Mouse (Mus musculus) left cerebral cortex, postnatal 10 days (tissue): ENCODE data around the gene Spindoc. TPM values are rescaled to one million over a fixed set of nuclear protein-coding genes. Genes with fewer than 3 reads are reported as not detected.

Experiments used
- DNase-seq, 2 experiments: peaks; one replicate each; pipeline ENCODE4 v3.0.0; 2021 to 2022; ENCODE audit warnings: low spot score in 2 of 2, mixed read lengths in 1 of 2; ENCODE audit errors: extremely low spot score in 1 of 2
- intact Hi-C: fragments of 180-260 bp; cut with DNase I; formaldehyde crosslinking; loops from one replicate; pipeline ENCODE4 v1.15.1; 2025
- total RNA-seq, 2 experiments: library from RNA; stranded (reverse); gene quantifications; 2 replicates each; pipeline ENCODE4 v1.2.3; 2021

Gene Spindoc
- 10 to 100 TPM; 33.4 to 38.2 TPM for total RNA-seq

- intact Hi-C loops, result loop anchor here (1.0 kb wide), 1 partner anchor 35 kb away; no protein-coding TSS in a partner anchor
- DNase-seq, result peak; percentile 97 to 98
Measured at GRCm38 (mm10) chr19:7382903-7383865, at the start of gene Spindoc. Spindoc (minus strand) TSS chr19:7382994.

- DNase-seq, result no peak
- intact Hi-C loops, result no loop called here
Measured at GRCm38 (mm10) chr19:7425398-7425775, 42.6 kb upstream of the Spindoc start.

- intact Hi-C loops, result no loop called here
- peak in 1 of 2 experiments; percentile 25 for DNase-seq
Measured at GRCm38 (mm10) chr19:7424590-7425397, 42.0 kb upstream of the Spindoc start.

GRCm38 (mm10) chr19:7424131-7424530 lies 41.3 kb upstream of the Spindoc start:
- intact Hi-C loops, result no loop called here
- no peak for DNase-seq

DNA sequence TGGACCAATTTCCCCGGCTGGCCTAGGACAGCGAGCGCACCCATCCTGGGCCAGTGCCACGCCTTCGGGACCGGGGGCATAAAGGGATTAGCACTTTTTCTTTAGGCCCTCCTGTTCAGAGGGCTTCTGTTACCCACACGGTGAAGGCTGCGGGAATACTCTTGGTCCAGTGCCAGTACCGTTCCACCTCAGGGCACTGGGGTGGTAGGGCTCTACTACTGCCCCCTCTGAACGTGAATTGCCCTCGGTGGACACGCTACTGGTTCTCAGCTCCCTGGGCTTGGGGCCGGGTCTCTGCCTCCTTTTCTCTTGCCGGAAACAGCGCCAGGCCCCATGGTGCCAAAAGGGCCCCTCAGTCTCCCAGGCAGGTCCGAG lies 40.8 kb upstream of the Spindoc start:
- intact Hi-C loops, result no loop called here
- DNase-seq, result no peak

- intact Hi-C loops, result no loop called here
- DNase-seq, result peak; percentile 78 to 85
Measured at GRCm38 (mm10) chr19:7423028-7423655, 40.3 kb upstream of the Spindoc start.

- DNase-seq, result peak in 1 of 2 experiments; percentile 55
- intact Hi-C loops, result no loop called here
Measured at GRCm38 (mm10) chr19:7422656-7423027, 39.8 kb upstream of the Spindoc start.

- peak; percentile 35 to 81 for DNase-seq
- intact Hi-C loops, result no loop called here
Measured at GRCm38 (mm10) chr19:7421602-7422591, 39.1 kb upstream of the Spindoc start.

- peak in 1 of 2 experiments; percentile 41 for DNase-seq
- intact Hi-C loops, result no loop called here
Measured at GRCm38 (mm10) chr19:7420841-7421601, 38.2 kb upstream of the Spindoc start.

DNA sequence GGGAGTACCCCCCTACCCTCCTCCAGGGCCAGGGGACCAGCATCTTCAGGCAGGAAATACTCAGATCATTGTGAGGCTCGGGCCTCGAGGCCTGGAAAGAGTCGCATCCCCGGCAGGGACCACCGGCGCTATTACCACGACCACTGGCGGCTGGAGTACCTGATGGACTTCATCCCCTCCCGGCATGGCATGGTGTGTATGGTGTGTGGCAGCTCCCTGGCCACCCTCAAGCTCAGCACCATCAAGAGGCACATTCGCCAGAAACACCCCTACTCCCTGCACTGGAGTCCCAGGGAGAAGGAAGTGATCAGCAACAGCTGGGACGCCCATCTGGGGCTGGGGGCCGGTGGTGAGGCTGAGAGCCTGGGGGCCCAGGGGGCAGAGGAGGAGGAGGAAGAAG lies 37.3 kb upstream of the Spindoc start:
- DNase-seq, result peak in 1 of 2 experiments; percentile 42
- intact Hi-C loops, result no loop called here

GRCm38 (mm10) chr19:7419134-7419533 lies 36.3 kb upstream of the Spindoc start:
- intact Hi-C loops, result loop anchor here (5.0 to 10.0 kb wide), 3 partner anchors 154 to 354 kb away; partner anchors contain the start of genes Naa40 and Rcor2
- DNase-seq, result no peak

DNA sequence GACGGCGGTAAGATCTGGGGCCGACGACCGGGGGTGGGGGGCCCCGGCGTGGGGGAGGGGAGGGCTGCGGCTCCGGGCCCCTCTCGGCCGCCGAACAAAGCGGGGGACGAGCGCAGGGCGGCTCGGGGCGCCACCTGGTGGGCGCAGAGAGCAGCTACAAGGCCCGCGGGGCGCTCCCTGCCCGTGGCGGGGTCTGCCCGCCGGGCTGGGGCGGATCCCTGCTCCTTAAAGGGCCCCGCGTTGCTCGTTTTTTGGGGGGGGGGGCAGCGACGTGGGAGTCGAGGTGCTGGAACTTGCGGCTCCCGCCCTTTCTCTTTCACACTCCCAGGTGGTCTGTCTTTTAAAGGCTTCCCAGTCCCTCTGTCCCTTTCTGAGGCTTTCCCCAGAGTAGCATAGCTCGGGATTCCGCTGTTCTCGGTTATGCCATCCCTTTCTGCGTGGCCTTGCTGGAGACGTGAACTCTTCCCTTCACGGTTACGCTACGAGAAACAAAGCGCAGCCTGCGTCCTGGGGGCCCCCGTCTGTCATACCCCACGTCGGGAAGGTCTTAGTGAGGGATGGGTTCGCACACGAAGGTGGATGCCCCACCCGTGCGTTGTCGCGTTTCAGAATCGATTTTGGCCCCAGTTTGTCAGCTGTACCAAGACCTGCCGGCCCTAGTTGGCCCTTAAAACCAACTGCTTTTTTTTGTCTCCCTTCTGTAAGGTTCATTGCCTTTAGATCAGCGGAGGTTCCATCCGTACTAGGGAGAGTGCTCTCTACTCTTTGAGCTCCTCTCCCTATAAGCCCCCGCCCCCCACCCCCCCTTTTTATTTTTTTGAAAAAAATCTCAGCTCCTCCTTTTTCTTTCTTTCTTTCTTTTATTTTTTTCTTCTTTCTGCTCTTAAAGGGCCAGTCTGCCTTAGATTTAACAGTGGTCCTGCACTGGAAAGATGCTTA lies 35.4 kb upstream of the Spindoc start:
- intact Hi-C loops, result loop anchor here (1.0 to 10.0 kb wide), 4 partner anchors 36 to 353 kb away; partner anchors contain the start of genes Naa40, Rcor2 and Spindoc
- DNase-seq, result peak; percentile 56 to 89

- DNase-seq, result peak; percentile 66 to 88
- intact Hi-C loops, result loop anchor here (5.0 to 10.0 kb wide), 3 partner anchors 152 to 352 kb away; partner anchors contain the start of genes Naa40 and Rcor2
Measured at GRCm38 (mm10) chr19:7416834-7417735, 34.3 kb upstream of the Spindoc start, which contains the start of gene 2700081O15Rik. 2700081O15Rik (plus strand) TSS chr19:7417625.

- DNase-seq, result peak in 1 of 2 experiments; percentile 48
- intact Hi-C loops, result loop anchor here (5.0 to 10.0 kb wide), 3 partner anchors 151 to 351 kb away; partner anchors contain the start of genes Naa40 and Rcor2
Measured at GRCm38 (mm10) chr19:7415916-7416833, 33.4 kb upstream of the Spindoc start.
